Mouse (Mus musculus): ENCODE measurements around the gene Gm20388. TPM values are rescaled to one million over a fixed set of nuclear protein-coding genes. Genes with fewer than 3 reads are reported as not detected.

Gm20388 gene
- polyA plus RNA-seq, 1 experiment from 2014 or later = 2.5 TPM

DNA sequence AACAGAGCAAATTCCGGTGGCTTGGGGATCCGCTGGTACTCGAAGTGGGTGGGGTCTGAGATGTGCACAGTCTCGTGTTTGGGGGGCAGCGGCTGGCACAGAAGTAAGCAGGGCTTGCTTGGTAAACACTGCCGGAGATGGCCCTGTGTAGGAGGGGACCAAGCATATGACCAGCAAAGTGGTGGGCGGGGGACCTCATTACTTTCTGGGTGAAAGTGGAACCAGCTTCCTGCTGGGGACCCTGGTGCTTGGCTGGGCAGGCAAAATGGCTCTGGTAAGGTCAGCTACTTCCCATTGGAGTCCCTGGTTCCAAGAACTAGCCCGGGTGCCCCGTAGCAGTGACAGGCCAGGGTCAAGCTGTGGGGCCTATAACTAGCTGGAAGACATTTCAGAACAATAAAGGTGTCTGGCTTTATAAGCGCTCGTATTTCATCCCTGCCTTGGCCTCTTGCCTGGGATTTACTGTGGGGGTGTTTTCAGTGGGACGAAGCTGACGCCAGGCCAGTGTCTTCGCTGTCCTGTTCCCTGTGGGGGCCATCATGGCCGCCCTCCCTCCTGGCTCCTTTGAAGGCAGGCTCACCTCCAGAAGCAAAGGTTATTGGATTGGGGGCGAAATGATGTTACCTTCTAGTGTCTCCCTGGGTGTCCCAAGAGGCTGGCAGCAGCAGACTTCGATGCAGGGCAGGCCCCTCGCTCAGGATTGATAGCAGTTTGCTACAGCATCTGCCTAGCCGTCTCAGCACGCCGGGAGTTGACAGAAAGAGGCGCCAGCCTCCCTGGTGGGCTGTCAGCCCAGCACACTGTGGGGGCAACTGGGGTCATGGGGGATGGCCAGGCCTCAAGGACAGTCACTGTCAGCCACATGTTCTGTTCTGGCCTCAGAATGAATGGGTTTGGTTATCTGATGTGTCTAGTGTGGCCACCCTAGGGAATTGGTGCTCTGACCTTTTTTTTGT, 466.5 kb downstream of the Gm20388 start:
- H3K4me1 ChIP-seq = peaks cover 100% of the 10 kb centered on the region
- 26% methylated on average over 22 of the region's 22 CpGs for WGBS
- DNase-seq (ENCODE audit: low spot score) = no peak
- no peaks in the 10 kb centered on the region for H3K9me3 ChIP-seq (replicated peaks)
- no peak overlapping the region for H3K4me3 ChIP-seq
- peak overlapping the region; percentile 54 for H3K27ac ChIP-seq
- H3K36me3 ChIP-seq = no peaks in the 10 kb centered on the region
- peaks cover 18% of the 10 kb centered on the region for H3K27me3 ChIP-seq (ENCODE audit: low read depth, poor library complexity, severe bottlenecking)

DNA sequence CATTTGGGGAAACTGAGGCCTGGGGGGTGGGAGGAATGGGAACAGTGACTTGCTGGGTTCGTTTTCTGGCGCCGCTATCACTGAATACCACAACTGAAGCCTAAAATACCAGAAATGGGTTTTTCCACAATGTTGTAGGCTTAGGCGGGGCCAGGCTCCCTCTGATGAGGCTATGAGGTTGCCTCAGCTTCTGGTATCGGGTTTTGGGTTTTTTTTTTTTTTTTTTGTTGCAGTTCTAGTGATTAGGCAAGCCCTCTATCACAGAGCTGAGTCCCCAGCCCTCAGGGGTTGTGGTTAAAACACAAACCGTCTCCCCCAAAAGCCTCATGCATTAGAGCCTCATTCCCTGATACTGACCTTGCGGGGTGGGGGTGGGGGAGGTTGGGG, 467.2 kb downstream of the Gm20388 start:
- no peak for DNase-seq (ENCODE audit: low spot score)
- Histone ChIP-seq H3K27ac (peak overlapping the region; percentile 54), H3K4me1 (peaks cover 100% of the 10 kb centered on the region), H3K4me3 (no peak overlapping the region), H3K27me3 (ENCODE audit: low read depth, poor library complexity, severe bottlenecking) (peaks cover 25% of the 10 kb centered on the region), H3K36me3 (no peaks in the 10 kb centered on the region), H3K9me3 (replicated peaks) (no peaks in the 10 kb centered on the region)
- WGBS = 47% methylated on average over 7 of the region's 7 CpGs

DNA sequence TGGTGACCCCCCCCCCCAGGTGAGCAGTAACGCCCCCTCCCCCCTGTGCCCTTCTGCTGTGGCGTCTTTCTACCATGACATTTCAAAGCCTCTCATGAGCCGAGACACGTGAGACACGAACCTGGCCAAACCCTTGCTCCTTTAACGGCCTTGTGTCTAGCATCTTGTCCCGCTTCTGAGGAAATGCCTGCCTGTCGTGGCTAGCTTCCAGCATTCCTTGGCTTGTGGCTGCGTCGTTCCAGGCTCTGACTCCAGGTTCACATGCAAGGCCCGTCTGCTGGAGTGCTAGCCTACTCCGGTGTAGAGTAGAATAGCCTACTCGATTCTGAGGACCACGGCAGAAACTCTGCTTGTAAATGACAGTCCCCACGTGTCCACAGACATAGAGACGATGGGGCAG, 467.7 kb downstream of the Gm20388 start:
- H3K4me3 ChIP-seq = no peak overlapping the region
- peaks cover 30% of the 10 kb centered on the region for H3K27me3 ChIP-seq (ENCODE audit: low read depth, poor library complexity, severe bottlenecking)
- no peaks in the 10 kb centered on the region for H3K9me3 ChIP-seq (replicated peaks)
- 32% methylated on average over 16 of the region's 16 CpGs for WGBS
- no peaks in the 10 kb centered on the region for H3K36me3 ChIP-seq
- DNase-seq (ENCODE audit: low spot score) = no peak
- H3K4me1 ChIP-seq = peaks cover 100% of the 10 kb centered on the region
- H3K27ac ChIP-seq = peak overlapping the region; percentile 1

DNA sequence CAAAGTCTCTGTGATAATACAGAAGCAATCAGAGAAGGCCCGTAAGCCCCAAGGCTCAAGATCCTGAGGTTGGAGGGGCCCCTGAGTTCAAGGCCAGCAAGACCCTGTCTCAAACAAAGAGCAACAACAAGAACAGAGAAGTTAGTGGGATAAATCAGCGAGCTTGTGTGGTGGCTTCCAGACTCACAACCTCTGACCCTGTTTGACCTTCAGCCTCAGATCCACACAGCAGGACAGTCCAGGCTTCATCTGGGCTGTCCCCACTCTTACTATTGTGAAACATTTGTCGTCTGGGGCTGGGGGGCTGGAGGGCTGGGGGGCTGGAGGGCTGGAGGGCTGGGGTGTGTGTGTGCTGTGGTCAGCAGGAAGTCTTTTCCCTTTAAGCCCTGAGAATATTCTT, 468.4 kb downstream of the Gm20388 start:
- 27% methylated on average over 3 of the region's 3 CpGs for WGBS

DNA sequence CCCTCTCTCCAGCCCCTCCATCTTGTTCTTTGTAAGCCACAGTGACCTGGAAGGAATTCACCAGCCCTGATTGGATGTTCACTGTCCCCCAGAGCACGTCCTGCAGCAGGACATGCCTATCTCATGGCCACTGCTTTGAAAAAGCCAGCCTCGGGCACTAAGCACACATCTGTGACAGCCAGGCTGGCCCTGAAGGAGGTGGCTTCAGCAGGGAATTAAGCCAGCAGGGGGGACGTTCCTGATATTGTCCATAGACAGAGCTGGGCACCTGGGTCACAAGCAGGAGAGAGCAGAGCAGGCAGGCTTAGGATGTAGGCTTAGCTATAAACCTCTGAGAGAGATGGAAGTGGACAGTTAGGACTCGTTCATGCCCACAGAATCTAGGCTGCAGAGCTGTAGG, 471.2 kb downstream of the Gm20388 start:
- DNase-seq (ENCODE audit: low spot score) = no peak
- Histone ChIP-seq H3K9me3 (replicated peaks) (no peaks in the 10 kb centered on the region), H3K4me3 (no peak overlapping the region), H3K4me1 (peaks cover 78% of the 10 kb centered on the region), H3K27me3 (ENCODE audit: low read depth, poor library complexity, severe bottlenecking) (peaks cover 37% of the 10 kb centered on the region), H3K36me3 (no peaks in the 10 kb centered on the region), H3K27ac (peak overlapping the region; percentile 8; the same call in 1 of the 2 replicates)
- WGBS = 40% methylated on average over 4 of the region's 4 CpGs

More for the DNA sequence above, 468.4 kb downstream of the Gm20388 start:
- peaks cover 100% of the 10 kb centered on the region for H3K4me1 ChIP-seq
- H3K9me3 ChIP-seq (replicated peaks) = no peaks in the 10 kb centered on the region
- H3K27ac ChIP-seq = peak overlapping the region; percentile 1
- H3K36me3 ChIP-seq = no peaks in the 10 kb centered on the region
- peaks cover 37% of the 10 kb centered on the region for H3K27me3 ChIP-seq (ENCODE audit: low read depth, poor library complexity, severe bottlenecking)
- DNase-seq (ENCODE audit: low spot score) = no peak
- H3K4me3 ChIP-seq = no peak overlapping the region

DNA sequence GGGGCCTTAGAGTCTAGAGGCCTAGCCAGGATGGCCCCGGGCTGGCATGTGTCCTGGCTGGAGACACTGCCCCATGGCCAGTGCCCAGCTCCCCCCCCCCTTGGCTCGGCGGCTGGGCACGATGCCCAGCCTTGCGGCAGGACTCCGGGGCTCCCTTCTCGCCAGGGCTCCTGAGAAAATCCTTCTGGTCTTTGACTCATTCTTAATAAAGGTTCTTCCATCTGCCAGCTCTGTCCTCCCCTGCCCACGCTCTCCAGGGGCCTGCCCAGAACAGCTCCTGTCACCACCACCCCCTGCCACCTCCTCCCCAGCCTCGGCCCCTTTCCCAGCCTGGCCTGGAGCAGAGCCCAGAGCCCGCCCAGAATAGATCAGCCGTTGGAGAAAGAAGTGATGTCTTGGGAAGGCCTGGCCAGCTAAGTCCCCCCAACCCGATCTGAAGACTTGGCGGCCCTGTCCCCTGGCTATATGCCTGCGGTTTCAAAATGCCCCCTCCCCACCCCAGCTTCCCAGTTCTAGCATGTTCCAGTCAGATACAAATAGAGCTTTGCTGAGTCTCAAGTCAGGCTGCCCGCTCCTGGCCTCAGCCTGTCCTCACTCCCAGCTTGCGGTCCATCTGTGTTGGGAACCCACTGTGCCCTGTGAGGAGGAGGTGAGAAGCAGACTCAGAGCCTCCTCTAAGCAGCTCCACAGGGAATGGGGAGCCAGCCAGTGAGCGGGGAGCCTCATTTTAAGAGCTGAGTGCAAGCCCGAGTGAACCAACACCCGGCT, 472.0 kb downstream of the Gm20388 start:
- no peaks in the 10 kb centered on the region for H3K9me3 ChIP-seq (replicated peaks)
- 70% methylated on average over 19 of the region's 19 CpGs for WGBS
- peaks cover 78% of the 10 kb centered on the region for H3K4me1 ChIP-seq
- H3K27me3 ChIP-seq (ENCODE audit: low read depth, poor library complexity, severe bottlenecking) = peaks cover 38% of the 10 kb centered on the region
- peak overlapping the region; percentile 28 for H3K27ac ChIP-seq
- H3K4me3 ChIP-seq = no peak overlapping the region
- no peak for DNase-seq (ENCODE audit: low spot score)
- no peaks in the 10 kb centered on the region for H3K36me3 ChIP-seq

DNA sequence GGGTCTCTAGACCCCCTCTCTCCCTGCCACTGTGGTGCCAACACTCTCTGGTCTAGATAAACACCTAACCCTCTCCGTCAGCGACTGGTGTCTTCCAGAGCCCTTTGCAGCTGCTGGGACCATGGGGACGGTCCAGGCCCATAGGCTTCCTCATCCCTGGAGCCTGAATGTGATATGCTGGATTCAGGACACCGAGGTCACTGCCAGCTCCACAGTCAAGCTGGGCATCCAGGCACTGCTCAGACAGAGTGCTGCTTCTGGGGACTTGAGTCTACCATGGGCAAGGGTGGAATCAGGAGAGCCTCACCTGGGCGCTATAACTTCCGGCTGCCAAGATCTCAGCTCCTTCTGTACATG, 472.5 kb downstream of the Gm20388 start:
- no peaks in the 10 kb centered on the region for H3K36me3 ChIP-seq
- H3K27me3 ChIP-seq (ENCODE audit: low read depth, poor library complexity, severe bottlenecking) = peaks cover 43% of the 10 kb centered on the region
- 71% methylated on average over 6 of the region's 6 CpGs for WGBS
- peak overlapping the region; percentile 28; the same call in 1 of the 2 replicates for H3K27ac ChIP-seq
- H3K9me3 ChIP-seq (replicated peaks) = no peaks in the 10 kb centered on the region
- DNase-seq (ENCODE audit: low spot score) = no peak
- H3K4me3 ChIP-seq = no peak overlapping the region
- peaks cover 77% of the 10 kb centered on the region for H3K4me1 ChIP-seq

DNA sequence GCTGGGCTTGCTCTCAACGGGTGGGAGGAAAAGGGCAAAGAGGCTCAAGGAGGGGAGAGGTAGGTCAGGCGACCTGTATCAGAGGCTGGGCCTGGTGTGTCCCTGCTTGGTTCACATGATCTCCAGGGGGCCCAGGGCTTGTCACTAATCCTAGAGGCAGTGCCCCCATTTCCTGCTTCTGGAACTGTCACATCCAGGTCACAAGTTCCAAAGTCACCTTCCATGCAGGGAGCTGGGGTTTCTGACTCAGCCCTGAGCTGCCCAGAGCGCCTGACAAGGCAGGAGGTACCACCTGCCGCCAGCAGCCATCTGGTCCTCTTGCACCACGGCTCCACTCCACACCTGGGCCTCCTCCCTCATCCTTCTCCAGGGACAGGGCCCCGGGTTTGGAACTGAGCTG, 473.1 kb downstream of the Gm20388 start:
- DNase-seq (ENCODE audit: low spot score) = no peak
- Histone ChIP-seq H3K4me3 (no peak overlapping the region), H3K27me3 (ENCODE audit: low read depth, poor library complexity, severe bottlenecking) (peaks cover 45% of the 10 kb centered on the region), H3K27ac (peak overlapping the region; percentile 28; the same call in 1 of the 2 replicates), H3K4me1 (peaks cover 73% of the 10 kb centered on the region), H3K36me3 (no peaks in the 10 kb centered on the region), H3K9me3 (replicated peaks) (no peaks in the 10 kb centered on the region)
- WGBS = 43% methylated on average over 6 of the region's 6 CpGs

DNA sequence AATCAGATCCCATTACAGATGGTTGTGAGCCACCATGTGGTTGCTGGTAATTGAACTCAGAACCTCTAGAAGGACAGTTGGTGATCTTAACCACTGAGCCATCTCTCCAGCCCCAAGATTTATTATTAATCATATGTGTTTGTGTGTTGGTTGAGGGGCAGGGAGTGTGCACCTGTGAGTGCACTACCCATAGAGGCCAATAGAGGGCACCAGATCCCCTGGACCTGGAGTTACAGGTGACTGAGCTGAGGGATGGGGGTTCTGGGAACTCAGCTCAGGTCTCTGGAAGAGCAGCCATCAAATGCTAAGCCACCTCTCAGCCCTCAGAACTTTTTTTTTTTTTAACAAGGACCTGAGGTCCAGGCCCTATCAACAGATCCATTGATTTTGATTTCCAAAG, 474.1 kb downstream of the Gm20388 start:
- no peak overlapping the region for H3K27ac ChIP-seq
- H3K27me3 ChIP-seq (ENCODE audit: low read depth, poor library complexity, severe bottlenecking) = peaks cover 40% of the 10 kb centered on the region
- H3K36me3 ChIP-seq = no peaks in the 10 kb centered on the region
- DNase-seq (ENCODE audit: low spot score) = no peak
- peaks cover 65% of the 10 kb centered on the region for H3K4me1 ChIP-seq
- H3K9me3 ChIP-seq (replicated peaks) = no peaks in the 10 kb centered on the region
- no peak overlapping the region for H3K4me3 ChIP-seq

DNA sequence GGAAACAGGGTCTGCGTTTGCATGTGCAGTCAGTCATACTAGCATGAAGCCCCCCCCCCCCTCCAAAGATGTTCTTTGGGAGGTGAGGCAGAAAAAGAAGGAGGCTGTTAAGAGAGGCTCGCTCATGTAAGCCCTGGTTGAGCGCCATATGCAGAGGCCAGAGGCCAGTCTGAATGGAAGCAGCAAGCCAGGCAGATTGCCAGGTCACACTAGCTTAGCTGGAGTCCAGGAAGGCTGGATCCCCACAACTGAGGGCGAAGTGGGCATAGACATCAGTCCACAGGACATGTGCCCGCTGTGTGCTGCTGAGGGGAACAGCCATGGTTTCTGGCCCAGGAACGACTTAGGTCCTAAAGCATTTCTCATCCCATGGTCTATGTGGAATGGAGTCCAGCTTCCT, 477.6 kb downstream of the Gm20388 start:
- DNase-seq (ENCODE audit: low spot score) = no peak
- peaks cover 48% of the 10 kb centered on the region for H3K27me3 ChIP-seq (ENCODE audit: low read depth, poor library complexity, severe bottlenecking)
- H3K9me3 ChIP-seq (replicated peaks) = no peaks in the 10 kb centered on the region
- 91% methylated on average over 6 of the region's 6 CpGs for WGBS
- no peaks in the 10 kb centered on the region for H3K36me3 ChIP-seq
- no peak overlapping the region for H3K27ac ChIP-seq
- H3K4me1 ChIP-seq = peaks cover 57% of the 10 kb centered on the region
- H3K4me3 ChIP-seq = no peak overlapping the region

DNA sequence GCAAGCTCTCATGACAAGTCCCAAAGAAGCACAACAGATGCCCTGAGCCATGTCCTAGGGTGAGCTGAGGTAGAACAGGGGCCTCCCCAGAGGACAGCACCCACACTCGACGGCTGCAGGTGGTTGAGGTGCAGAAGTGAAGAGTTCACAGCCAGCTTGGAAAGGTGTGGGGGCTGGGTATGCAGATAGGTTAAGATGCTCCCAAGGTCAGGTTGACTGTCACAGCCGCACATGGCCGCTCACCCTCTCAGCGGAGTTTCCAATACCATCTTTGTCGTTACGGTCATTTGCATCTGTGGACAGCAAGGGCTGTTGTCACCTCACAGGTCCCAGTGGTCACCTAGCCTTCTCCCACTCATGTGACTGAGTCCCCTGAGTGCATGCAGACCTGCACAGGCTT, 480.0 kb downstream of the Gm20388 start:
- Histone ChIP-seq H3K4me1 (peaks cover 60% of the 10 kb centered on the region), H3K9me3 (replicated peaks) (no peaks in the 10 kb centered on the region), H3K4me3 (no peak overlapping the region), H3K36me3 (no peaks in the 10 kb centered on the region), H3K27me3 (ENCODE audit: low read depth, poor library complexity, severe bottlenecking) (peaks cover 50% of the 10 kb centered on the region), H3K27ac (no peak overlapping the region)
- 91% methylated on average over 7 of the region's 7 CpGs for whole genome bisulfite sequencing
- no peak for DNase-seq (ENCODE audit: low spot score)

DNA sequence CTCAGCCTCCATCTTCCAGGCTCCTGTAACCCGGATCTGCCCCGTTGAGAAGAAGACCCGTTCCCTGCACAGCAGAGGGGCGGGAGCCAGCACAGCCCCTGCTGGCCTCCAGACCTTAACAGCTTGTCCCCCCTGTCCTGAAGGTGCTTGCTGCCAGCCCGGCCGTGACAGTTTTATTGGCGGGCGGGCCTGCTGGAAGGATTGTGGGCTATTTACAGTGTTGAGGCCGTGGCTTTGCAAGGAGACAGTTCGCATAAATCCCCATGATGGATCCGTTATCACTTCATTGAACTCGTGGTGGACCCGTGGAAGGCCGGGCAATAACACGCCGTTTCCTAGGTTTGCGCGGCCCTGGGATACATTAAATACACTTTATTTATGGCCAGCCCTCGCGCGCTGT, 481.2 kb downstream of the Gm20388 start:
- 13% methylated on average over 21 of the region's 21 CpGs for WGBS
- H3K27me3 ChIP-seq (ENCODE audit: low read depth, poor library complexity, severe bottlenecking) = peaks cover 51% of the 10 kb centered on the region
- no peaks in the 10 kb centered on the region for H3K36me3 ChIP-seq
- peak overlapping the region; percentile 8 for H3K4me3 ChIP-seq
- no peak for DNase-seq (ENCODE audit: low spot score)
- no peak overlapping the region for H3K27ac ChIP-seq
- H3K9me3 ChIP-seq (replicated peaks) = no peaks in the 10 kb centered on the region
- H3K4me1 ChIP-seq = peaks cover 58% of the 10 kb centered on the region

DNA sequence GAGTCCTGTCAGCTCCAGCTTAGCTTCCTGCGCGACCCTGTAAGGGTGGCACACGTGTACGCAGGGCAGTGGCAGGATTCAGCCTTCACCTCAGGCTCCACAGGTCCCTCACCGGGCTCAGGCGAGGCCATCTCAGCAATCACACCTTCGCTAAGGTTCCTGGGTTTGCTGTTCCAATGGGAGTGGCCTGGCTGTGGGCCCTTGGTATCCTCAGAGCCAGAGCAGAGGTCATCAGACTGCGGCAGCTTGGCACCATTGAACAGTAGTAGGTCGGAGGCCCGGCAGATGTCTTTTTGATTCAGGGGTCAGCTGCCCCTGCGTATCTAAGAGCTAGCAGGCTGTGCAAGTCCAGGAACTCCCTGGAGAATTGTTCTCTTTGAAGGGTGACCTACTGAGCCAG, 482.4 kb downstream of the Gm20388 start:
- WGBS = 78% methylated on average over 11 of the region's 11 CpGs
- no peak for DNase-seq (ENCODE audit: low spot score)
- Histone ChIP-seq H3K27me3 (ENCODE audit: low read depth, poor library complexity, severe bottlenecking) (peaks cover 54% of the 10 kb centered on the region), H3K36me3 (no peaks in the 10 kb centered on the region), H3K4me3 (no peak overlapping the region), H3K9me3 (replicated peaks) (no peaks in the 10 kb centered on the region), H3K27ac (no peak overlapping the region), H3K4me1 (peaks cover 59% of the 10 kb centered on the region)
